Mouse (Mus musculus) retina, postnatal 7 days (tissue): Measurements from ENCODE around the gene Gm5737.
A peak's percentile ranks its signal among the peaks of the same experiment; 100 is the strongest.

Source experiments
- DNase-seq: peaks from one replicate; pipeline ENCODE4 v3.0.0-alpha.2; 2012; ENCODE audit warnings: low read depth, low spot score

Gene Gm5737

GRCm38 (mm10) chr7:120842345-120843036 lies 30.3 kb downstream of the Gm5737 start, which contains the start of gene Eef2k:
Gene Eef2k (plus strand): TSS chr7:120842831.
- DNase-seq: peak; percentile 77

GRCm38 (mm10) chr7:120843037-120843621 lies 31.0 kb downstream of the Gm5737 start:
- peak; percentile 21 for DNase-seq

GRCm38 (mm10) chr7:120843852-120844435 lies 31.8 kb downstream of the Gm5737 start:
- no peak for DNase-seq

- DNase-seq: no peak
Observed at GRCm38 (mm10) chr7:120844689-120845088, 32.5 kb downstream of the Gm5737 start.

- no peak for DNase-seq
Observed at GRCm38 (mm10) chr7:120848831-120849512, 36.8 kb downstream of the Gm5737 start.

- DNase-seq: no peak
Observed at GRCm38 (mm10) chr7:120850165-120850564, 38.0 kb downstream of the Gm5737 start.

- no peak for DNase-seq
Observed at GRCm38 (mm10) chr7:120859854-120860253, 47.7 kb downstream of the Gm5737 start.

- DNase-seq: no peak
Observed at GRCm38 (mm10) chr7:120860799-120861487, 48.8 kb downstream of the Gm5737 start.

- no peak for DNase-seq
Observed at GRCm38 (mm10) chr7:120861488-120862047, 49.4 kb downstream of the Gm5737 start.

GRCm38 (mm10) chr7:120862196-120862595 lies 50.0 kb downstream of the Gm5737 start:
- DNase-seq: no peak

- no peak for DNase-seq
Observed at GRCm38 (mm10) chr7:120862626-120863025, 50.5 kb downstream of the Gm5737 start.

GRCm38 (mm10) chr7:120863476-120863875 lies 51.3 kb downstream of the Gm5737 start:
- DNase-seq: no peak

GRCm38 (mm10) chr7:120865100-120865499 lies 52.9 kb downstream of the Gm5737 start:
- DNase-seq: no peak

- DNase-seq: no peak
Observed at GRCm38 (mm10) chr7:120865832-120866231, 53.7 kb downstream of the Gm5737 start.

GRCm38 (mm10) chr7:120866684-120867083 lies 54.5 kb downstream of the Gm5737 start:
- no peak for DNase-seq

GRCm38 (mm10) chr7:120867720-120868119 lies 55.6 kb downstream of the Gm5737 start:
- DNase-seq: no peak

- DNase-seq: no peak
Observed at GRCm38 (mm10) chr7:120869883-120870282, 57.7 kb downstream of the Gm5737 start.

- no peak for DNase-seq
Observed at GRCm38 (mm10) chr7:120870431-120871008, 58.4 kb downstream of the Gm5737 start.

GRCm38 (mm10) chr7:120873083-120873482 lies 60.9 kb downstream of the Gm5737 start:
- DNase-seq: no peak

GRCm38 (mm10) chr7:120874021-120874420 lies 61.9 kb downstream of the Gm5737 start:
- DNase-seq: no peak
